Mouse (Mus musculus): ENCODE measurements around the gene Pgm5. TPM values are rescaled to one million over a fixed set of nuclear protein-coding genes. Genes with fewer than 3 reads are reported as not detected.

The Pgm5 gene
- total RNA-seq, 2 experiments from 2014 or later = 10.7 to 15.1 TPM

GRCm38 (mm10) chr19:24652342-24653019 is 209.2 kb downstream of the Pgm5 start:
- DNase-seq = no peak
- intact Hi-C loops (cut with DNase I) = no loop called here
- TF ChIP-seq CTCF (IDR thresholded peaks at IDR 0.05) = no peak
- Histone ChIP-seq H3K27ac (no peak overlapping the region; the same call in 1 of the 2 replicates), H3K4me3 (no peak overlapping the region)

- intact Hi-C loops (cut with DNase I) = no loop called here
- Histone ChIP-seq H3K4me3 (no peak overlapping the region), H3K27ac (no peak overlapping the region)
- no peak for DNase-seq
- no peak for TF ChIP-seq CTCF (IDR thresholded peaks at IDR 0.05)
Observed at GRCm38 (mm10) chr19:24651595-24651994, 210.1 kb downstream of the Pgm5 start.

GRCm38 (mm10) chr19:24650428-24650827 is 211.2 kb downstream of the Pgm5 start:
- Histone ChIP-seq H3K4me3 (no peak overlapping the region), H3K27ac (no peak overlapping the region)
- TF ChIP-seq CTCF (IDR thresholded peaks at IDR 0.05) = no peak
- intact Hi-C loops (cut with DNase I) = no loop called here
- no peak for DNase-seq

DNA sequence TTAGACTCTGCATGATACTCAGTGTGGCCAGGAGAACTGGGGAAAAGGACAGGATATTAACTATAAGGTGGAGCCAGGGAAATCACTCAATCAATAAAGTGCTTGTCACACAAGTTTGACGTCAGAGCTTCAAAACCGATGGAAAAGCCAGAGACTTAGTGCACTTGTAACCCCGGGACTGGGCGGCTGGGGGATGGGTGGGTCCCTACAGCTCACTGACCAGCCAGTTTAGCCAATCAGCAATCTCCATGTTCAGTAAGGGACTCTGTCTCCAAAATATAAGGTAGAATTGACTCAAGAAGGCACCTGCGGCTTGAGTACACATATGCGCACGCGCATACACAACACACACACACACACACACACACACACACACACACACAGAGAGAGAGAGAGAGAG is 213.6 kb downstream of the Pgm5 start:
- intact Hi-C loops (cut with DNase I) = no loop called here
- Histone ChIP-seq H3K4me3 (no peak overlapping the region), H3K27ac (no peak overlapping the region)
- no peak for DNase-seq
- no peak for TF ChIP-seq CTCF (IDR thresholded peaks at IDR 0.05)

GRCm38 (mm10) chr19:24646162-24646829 is 215.4 kb downstream of the Pgm5 start:
- no peak for TF ChIP-seq CTCF (IDR thresholded peaks at IDR 0.05)
- peak overlapping the region; percentile 48; the same call in 1 of the 2 replicates for H3K27ac ChIP-seq
- intact Hi-C loops (cut with DNase I) = no loop called here
- H3K4me3 ChIP-seq = no peak overlapping the region
- DNase-seq = no peak

- no peak for TF ChIP-seq CTCF (IDR thresholded peaks at IDR 0.05)
- intact Hi-C loops (cut with DNase I) = no loop called here
- Histone ChIP-seq H3K4me3 (no peak overlapping the region), H3K27ac (no peak overlapping the region)
- peak; percentile 47 for DNase-seq
Observed at GRCm38 (mm10) chr19:24644971-24645370, 216.7 kb downstream of the Pgm5 start.

GRCm38 (mm10) chr19:24640982-24641381 is 220.7 kb downstream of the Pgm5 start:
- H3K4me3 ChIP-seq = no peak overlapping the region
- TF ChIP-seq CTCF (IDR thresholded peaks at IDR 0.05) = no peak
- intact Hi-C loops (cut with DNase I) = no loop called here
- no peak overlapping the region for H3K27ac ChIP-seq
- DNase-seq = no peak

DNA sequence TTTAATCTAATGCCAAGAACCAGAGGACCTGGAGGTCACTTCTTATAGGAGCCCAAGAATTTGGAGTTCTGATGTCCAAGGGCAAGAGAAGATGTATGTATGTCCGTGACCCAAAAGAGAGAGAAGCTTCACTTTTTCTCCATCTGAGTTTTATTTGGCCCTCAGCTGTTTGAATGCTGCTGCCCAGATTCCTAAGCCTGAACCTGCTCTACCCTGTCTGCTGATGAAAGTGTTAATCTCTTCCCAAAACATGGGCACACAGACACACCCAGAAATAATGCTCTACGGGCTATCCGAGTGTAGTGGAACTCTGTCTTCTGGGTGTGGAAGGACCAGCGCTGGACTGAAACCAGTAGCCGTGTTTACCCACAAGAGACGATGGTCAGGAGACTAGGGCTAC is 223.7 kb downstream of the Pgm5 start:
- Histone ChIP-seq H3K27ac (no peak overlapping the region), H3K4me3 (no peak overlapping the region)
- intact Hi-C loops (cut with DNase I) = no loop called here
- no peak for TF ChIP-seq CTCF (IDR thresholded peaks at IDR 0.05)
- no peak for DNase-seq

DNA sequence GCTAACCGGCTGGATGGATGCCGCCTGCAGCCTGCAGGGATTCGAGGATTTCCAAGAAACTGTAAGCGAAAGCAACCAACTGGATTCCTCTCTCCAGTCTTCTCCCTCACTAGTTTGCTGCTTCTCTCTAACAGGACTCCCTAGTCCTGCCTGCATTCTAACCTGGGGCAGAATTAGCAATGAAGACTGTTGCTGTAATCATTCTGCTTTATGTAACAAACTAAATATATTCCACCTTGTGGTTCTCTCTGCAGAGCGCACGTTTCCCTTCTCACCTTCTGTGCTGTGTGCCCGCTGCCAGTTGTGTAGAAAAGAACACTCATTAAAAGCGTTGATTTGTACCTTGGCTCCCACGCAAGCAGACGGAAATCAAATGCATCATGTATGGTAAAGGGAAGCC is 225.0 kb downstream of the Pgm5 start:
- no peak for DNase-seq
- intact Hi-C loops (cut with DNase I) = no loop called here
- H3K27ac ChIP-seq = no peak overlapping the region
- TF ChIP-seq CTCF (IDR thresholded peaks at IDR 0.05) = no peak
- no peak overlapping the region for H3K4me3 ChIP-seq

DNA sequence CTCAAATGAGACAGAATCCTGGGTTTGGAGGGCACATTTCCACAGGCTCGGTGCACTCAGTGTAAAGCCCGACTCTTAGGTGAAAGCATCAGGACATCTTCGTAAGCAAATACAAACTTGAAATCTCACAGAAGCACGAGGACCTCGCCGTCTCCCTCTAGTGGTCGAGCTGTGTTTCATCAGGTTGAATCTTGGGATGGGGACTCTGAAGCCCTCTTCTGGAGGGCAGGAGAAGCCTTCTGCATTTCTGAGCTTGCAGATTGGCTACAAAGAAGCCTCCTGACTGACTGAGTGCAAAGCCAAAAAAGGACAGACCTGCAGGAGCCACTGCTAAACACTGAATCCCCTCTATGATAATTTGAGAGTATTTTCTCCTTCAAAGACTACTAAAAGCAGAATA is 227.1 kb downstream of the Pgm5 start:
- peak; percentile 69 for DNase-seq
- Histone ChIP-seq H3K27ac (no peak overlapping the region), H3K4me3 (no peak overlapping the region)
- intact Hi-C loops (cut with DNase I) = no loop called here
- peak; percentile 92 for TF ChIP-seq CTCF (IDR thresholded peaks at IDR 0.05)

Other genes with a start within 250 kb of the Pgm5 start
- under 1 TPM; 0.08 TPM for gene Tmem252, start 187.8 kb downstream of the Pgm5 start, total RNA-seq (2021)
- 100 to 1,000 TPM; 453 to 633 TPM for gene Gm10053, start 13.8 kb upstream of the Pgm5 start, total RNA-seq (2021)
- not detected for gene Foxd4, start 39.3 kb upstream of the Pgm5 start, total RNA-seq (2021)
- gene Cbwd1, start 99.8 kb upstream of the Pgm5 start, total RNA-seq (2021) = 10 to 100 TPM; 15.3 to 16.8 TPM
- gene Dock8, start 137.7 kb upstream of the Pgm5 start, total RNA-seq (2021) = 1 to 10 TPM; 1.5 to 1.6 TPM